In genomic region chr3:98042955-98043456, GRCm38 (mm10) we compare ENCODE assay signal across 7 mouse cellular contexts. TPM values are rescaled to one million over a fixed set of nuclear protein-coding genes. Genes with fewer than 3 reads are reported as not detected.
A peak's percentile ranks its signal among the peaks of the same experiment; 100 is the strongest.
DNase-seq lines count a peak whose midpoint lies in the region; ATAC-seq lines count a peak whose summit lies in the region.

No protein-coding gene starts in this region.

- H3K4me2 ChIP-seq in embryonic facial prominence, embryonic 14.5 days (ENCODE audit: low read depth, low read length): peak overlapping the region; percentile 42
- peak overlapping the region; percentile 56 for H3K4me2 ChIP-seq in heart, embryonic 13.5 days
- peak overlapping the region; percentile 39 for H3K4me2 ChIP-seq in midbrain, embryonic 12.5 days (replicated peaks)

- H3K27ac ChIP-seq in embryonic facial prominence, embryonic 14.5 days (replicated peaks; ENCODE audit: low read depth, low read length): peak overlapping the region; percentile 77
- H3K27ac ChIP-seq in heart, embryonic 13.5 days (replicated peaks): peak overlapping the region; percentile 86
- peak overlapping the region; percentile 74 for H3K27ac ChIP-seq in midbrain, embryonic 12.5 days (replicated peaks)

- no peak overlapping the region for H3K4me3 ChIP-seq in embryonic facial prominence, embryonic 14.5 days (ENCODE audit: low read depth, low read length)
- H3K4me3 ChIP-seq in heart, embryonic 13.5 days: 0 out of 2 replicates have a peak overlapping the region, but pooled peaks have one; percentile 10
- H3K4me3 ChIP-seq in midbrain, embryonic 12.5 days: peak overlapping the region; percentile 5; the same call in 1 of the 2 replicates

- peak; percentile 51; the same call in 1 of the 2 replicates for ATAC-seq in embryonic facial prominence, embryonic 14.5 days (ENCODE audit: low read depth)
- ATAC-seq in heart, embryonic 13.5 days (ENCODE audit: extremely low read depth, insufficient number of reproducible peaks, low FRiP score, low TSS enrichment): no peak
- peak; percentile 74 for ATAC-seq in midbrain, embryonic 12.5 days (ENCODE audit: low FRiP score, low read depth)

- H3K4me1 ChIP-seq in embryonic facial prominence, embryonic 14.5 days (ENCODE audit: control insufficient read depth, insufficient read depth, low read length): peaks cover 61% of the 10 kb centered on the region
- peaks cover 90% of the 10 kb centered on the region for H3K4me1 ChIP-seq in heart, embryonic 13.5 days
- peaks cover 62% of the 10 kb centered on the region for H3K4me1 ChIP-seq in midbrain, embryonic 12.5 days

- H3K27me3 ChIP-seq in embryonic facial prominence, embryonic 14.5 days (replicated peaks; ENCODE audit: control insufficient read depth, insufficient read depth, low read length): no peaks in the 10 kb centered on the region
- no peaks in the 10 kb centered on the region for H3K27me3 ChIP-seq in heart, embryonic 13.5 days (replicated peaks)
- no peaks in the 10 kb centered on the region for H3K27me3 ChIP-seq in midbrain, embryonic 12.5 days

- 5% methylated on average over 9 of the region's 9 CpGs for WGBS in embryonic facial prominence, embryonic 14.5 days
- 21% methylated on average over 9 of the region's 9 CpGs for WGBS in heart, embryonic 13.5 days
- 1% methylated on average over 9 of the region's 9 CpGs for WGBS in midbrain, embryonic 12.5 days

- H3K9me3 ChIP-seq in embryonic facial prominence, embryonic 14.5 days (ENCODE audit: control insufficient read depth, low read length): no peaks in the 10 kb centered on the region
- no peaks in the 10 kb centered on the region for H3K9me3 ChIP-seq in heart, embryonic 13.5 days
- 0 out of 2 replicates have a peak, but pooled peaks cover 3% of the 10 kb centered on the region for H3K9me3 ChIP-seq in midbrain, embryonic 12.5 days

- DNase-seq in 3134 (ENCODE audit: extremely low read depth, insufficient read length, low spot score) (peak; percentile 62), A20 (ENCODE audit: low read depth, low spot score) (peak; percentile 58)
- peak; percentile 76 for DNase-seq in embryonic facial prominence, embryonic 14.5 days (ENCODE audit: low spot score)
- DNase-seq in kidney, postnatal 10 days: peak; percentile 73
- DNase-seq in thymus, postnatal 10 days (ENCODE audit: low spot score in 2 of 2): no peak

- H3K9ac ChIP-seq in embryonic facial prominence, embryonic 14.5 days (ENCODE audit: low read depth, low read length): peak overlapping the region; percentile 9
- H3K9ac ChIP-seq in heart, embryonic 13.5 days: peak overlapping the region; percentile 65
- no peak overlapping the region; the same call in 1 of the 2 replicates for H3K9ac ChIP-seq in midbrain, embryonic 12.5 days (replicated peaks)

- H3K36me3 ChIP-seq in embryonic facial prominence, embryonic 14.5 days (ENCODE audit: control insufficient read depth, insufficient read depth, low read length): no peaks in the 10 kb centered on the region
- no peaks in the 10 kb centered on the region for H3K36me3 ChIP-seq in heart, embryonic 13.5 days
- H3K36me3 ChIP-seq in midbrain, embryonic 12.5 days: no peaks in the 10 kb centered on the region

RNA-seq across cellular contexts. Expression of gene Notch2, which starts 29.7 kb away (rescaled TPM):
- polyA plus RNA-seq in embryonic facial prominence, embryonic 14.5 days (2014; fragmentation: Nextera tagmentation; extraction: Ambion mirVana): 35.6 and 39.3 TPM in 2 replicates
- 11.9 and 12.1 TPM in 2 replicates for polyA plus RNA-seq in heart, embryonic 13.5 days (2015; fragmentation: Nextera tagmentation; extraction: Ambion mirVana)
- polyA plus RNA-seq in midbrain, embryonic 12.5 days (2016; fragmentation: Nextera tagmentation; extraction: Ambion mirVana): 20.3 and 20.7 TPM in 2 replicates

Comparison
In these comparisons a context has a peak if more than half of its experiments do, and no peak if none do; other contexts are left out.
1. DNase-seq: peak in 3134 (single experiment), A20 (single experiment), embryonic facial prominence, embryonic 14.5 days (single experiment) and kidney, postnatal 10 days (single experiment); none in thymus, postnatal 10 days (0 of 2).
2. Peak in every context shown above with its lines, with median percentiles within 50 percentile points of each other: H3K27ac ChIP-seq and H3K4me2 ChIP-seq.